ENCODE assay signal across 24 mouse cellular contexts in genomic region chr12:74023260-74023659, GRCm38 (mm10). TPM values are rescaled to one million over a fixed set of nuclear protein-coding genes. Genes with fewer than 3 reads are reported as not detected.
DNase-seq lines count a peak whose midpoint lies in the region; ATAC-seq lines count a peak whose summit lies in the region.
"Had no signal": no experiment of that assay in that cellular context is flagged by ENCODE, and none has a peak within 500 bp of the region (broad histone marks: within the 10 kb centered on the region; RNA-seq: fewer than 3 reads in every experiment).

No protein-coding gene starts in this region.

- H3K9me3 ChIP-seq in forebrain, embryonic 13.5 days (replicated peaks) = no peaks in the 10 kb centered on the region
- no peaks in the 10 kb centered on the region for H3K9me3 ChIP-seq in forebrain, embryonic 10.5 days
- no peaks in the 10 kb centered on the region for H3K9me3 ChIP-seq in neural tube, embryonic 15.5 days (replicated peaks)
- no peaks in the 10 kb centered on the region for H3K9me3 ChIP-seq in forebrain, embryonic 15.5 days
- H3K9me3 ChIP-seq: G1E; hindbrain, embryonic 12.5 days; hindbrain, embryonic 15.5 days; intestine, embryonic 15.5 days had no signal

- no peak overlapping the region for H3K9ac ChIP-seq in forebrain, embryonic 13.5 days
- H3K9ac ChIP-seq in neural tube, embryonic 15.5 days (replicated peaks) = no peak overlapping the region
- H3K9ac ChIP-seq in forebrain, embryonic 15.5 days (replicated peaks) = no peak overlapping the region
- H3K9ac ChIP-seq: hindbrain, embryonic 12.5 days; hindbrain, embryonic 15.5 days; intestine, embryonic 15.5 days had no signal

- H3K4me2 ChIP-seq in forebrain, embryonic 13.5 days = no peak overlapping the region
- no peak overlapping the region for H3K4me2 ChIP-seq in neural tube, embryonic 15.5 days
- no peak overlapping the region for H3K4me2 ChIP-seq in forebrain, embryonic 15.5 days (replicated peaks)
- H3K4me2 ChIP-seq: heart, embryonic 11.5 days; hindbrain, embryonic 12.5 days; hindbrain, embryonic 15.5 days; intestine, embryonic 15.5 days had no signal

- no peak overlapping the region for H3K4me3 ChIP-seq in forebrain, embryonic 13.5 days
- no peak overlapping the region for H3K4me3 ChIP-seq in forebrain, embryonic 10.5 days
- no peak overlapping the region for H3K4me3 ChIP-seq in neural tube, embryonic 15.5 days (replicated peaks)
- H3K4me3 ChIP-seq in forebrain, embryonic 15.5 days = no peak overlapping the region
- H3K4me3 ChIP-seq: heart, adult 2 months; hindbrain, embryonic 12.5 days; hindbrain, embryonic 15.5 days; intestine, embryonic 15.5 days had no signal

- WGBS in forebrain, embryonic 13.5 days = 28% methylated on average over 5 of the region's 5 CpGs
- 74% methylated on average over 5 of the region's 5 CpGs for WGBS in forebrain, embryonic 10.5 days
- WGBS in neural tube, embryonic 15.5 days = 54% methylated on average over 5 of the region's 5 CpGs
- 29% methylated on average over 5 of the region's 5 CpGs for WGBS in forebrain, embryonic 15.5 days

- ATAC-seq in forebrain, embryonic 13.5 days = peak; percentile 53; the same call in 1 of the 2 replicates
- ATAC-seq in neural tube, embryonic 15.5 days (ENCODE audit: low FRiP score) = peak; percentile 47; the same call in 1 of the 2 replicates
- ATAC-seq in forebrain, embryonic 15.5 days (replicated peaks) = peak; percentile 73
- ATAC-seq: intestine, embryonic 15.5 days; Patski had no signal

- 0 out of 2 replicates have a peak, but pooled peaks cover 4% of the 10 kb centered on the region for H3K4me1 ChIP-seq in forebrain, embryonic 13.5 days
- peaks cover 6% of the 10 kb centered on the region for H3K4me1 ChIP-seq in forebrain, embryonic 10.5 days
- H3K4me1 ChIP-seq in neural tube, embryonic 15.5 days = 0 out of 2 replicates have a peak, but pooled peaks cover 2% of the 10 kb centered on the region
- peaks cover 6% of the 10 kb centered on the region; the same call in 1 of the 2 replicates for H3K4me1 ChIP-seq in forebrain, embryonic 15.5 days
- H3K4me1 ChIP-seq: hindbrain, embryonic 12.5 days; hindbrain, embryonic 15.5 days; intestine, embryonic 15.5 days had no signal

- H3K27ac ChIP-seq in forebrain, embryonic 13.5 days = no peak overlapping the region
- no peak overlapping the region for H3K27ac ChIP-seq in forebrain, embryonic 10.5 days
- H3K27ac ChIP-seq in neural tube, embryonic 15.5 days (replicated peaks) = no peak overlapping the region
- H3K27ac ChIP-seq in forebrain, embryonic 15.5 days (replicated peaks) = peak overlapping the region; percentile 54
- H3K27ac ChIP-seq: heart, adult 2 months; hindbrain, embryonic 12.5 days; hindbrain, embryonic 15.5 days; intestine, embryonic 15.5 days had no signal

- H3K27me3 ChIP-seq in forebrain, embryonic 13.5 days = no peaks in the 10 kb centered on the region
- no peaks in the 10 kb centered on the region for H3K27me3 ChIP-seq in forebrain, embryonic 10.5 days (ENCODE audit: poor library complexity, severe bottlenecking)
- H3K27me3 ChIP-seq in neural tube, embryonic 15.5 days (replicated peaks) = no peaks in the 10 kb centered on the region
- H3K27me3 ChIP-seq in forebrain, embryonic 15.5 days = no peaks in the 10 kb centered on the region
- H3K27me3 ChIP-seq: CH12.LX; hindbrain, embryonic 12.5 days; hindbrain, embryonic 15.5 days; intestine, embryonic 15.5 days had no signal

- no peaks in the 10 kb centered on the region for H3K36me3 ChIP-seq in forebrain, embryonic 13.5 days (ENCODE audit: poor library complexity, severe bottlenecking)
- H3K36me3 ChIP-seq in forebrain, embryonic 10.5 days (replicated peaks) = no peaks in the 10 kb centered on the region
- no peaks in the 10 kb centered on the region for H3K36me3 ChIP-seq in neural tube, embryonic 15.5 days
- no peaks in the 10 kb centered on the region for H3K36me3 ChIP-seq in forebrain, embryonic 15.5 days
- H3K36me3 ChIP-seq: G1E; hindbrain, embryonic 12.5 days; hindbrain, embryonic 15.5 days; intestine, embryonic 15.5 days had no signal

- DNase-seq in forebrain, embryonic 10.5 days (ENCODE audit: extremely low spot score, low spot score) = no peak
- no peak for DNase-seq in neural tube, embryonic 10.5 days (ENCODE audit: extremely low spot score, low spot score)
- no peak for DNase-seq in kidney, adult 18-20 months
- DNase-seq in layer of hippocampus, adult 9-10 months (ENCODE audit: low spot score) = no peak
- DNase-seq: adrenal gland, postnatal 10 days; adrenal gland, postnatal 36 days; B cell, adult 2 months; cerebellum, adult 11-12 months; cerebellum, adult 8-10 months; cerebellum, postnatal 14 days; gastrocnemius, postnatal 25 days; heart, adult 2 months; kidney, adult 11 months had no signal

RNA-seq across cellular contexts. Expression of gene Syt16, which starts 25.8 kb away (rescaled TPM):
- 24.1 and 31.1 TPM in 2 replicates for polyA plus RNA-seq in forebrain, embryonic 13.5 days (2015; fragmentation: Nextera tagmentation; extraction: Ambion mirVana)
- polyA plus RNA-seq in forebrain, embryonic 10.5 days (2016; fragmentation: Nextera tagmentation; extraction: Ambion mirVana) = 1.5 and 1.8 TPM in 2 replicates
- 66.3 and 78.5 TPM in 2 replicates for polyA plus RNA-seq in neural tube, embryonic 15.5 days (2015; fragmentation: Nextera tagmentation; extraction: Ambion mirVana)
- 55.0 and 66.8 TPM in 2 replicates for polyA plus RNA-seq in forebrain, embryonic 15.5 days (2015; fragmentation: Nextera tagmentation; extraction: Ambion mirVana)
- polyA plus RNA-seq: G1E; heart, postnatal 0 days; Patski had no signal

RNA-seq across cellular contexts. Expression of gene Snapc1, which starts 59.0 kb away (rescaled TPM):
- polyA plus RNA-seq in forebrain, embryonic 13.5 days (2015; fragmentation: Nextera tagmentation; extraction: Ambion mirVana) = 34.1 and 39.3 TPM in 2 replicates
- polyA plus RNA-seq in forebrain, embryonic 10.5 days (2016; fragmentation: Nextera tagmentation; extraction: Ambion mirVana) = 23.3 and 23.9 TPM in 2 replicates
- polyA plus RNA-seq in neural tube, embryonic 15.5 days (2015; fragmentation: Nextera tagmentation; extraction: Ambion mirVana) = 33.5 and 35.1 TPM in 2 replicates
- 40.4 and 41.6 TPM in 2 replicates for polyA plus RNA-seq in forebrain, embryonic 15.5 days (2015; fragmentation: Nextera tagmentation; extraction: Ambion mirVana)
